Mouse (Mus musculus) stomach, postnatal 0 days (tissue): ENCODE data around the gene Gm17334.

Experiments
- CTCF ChIP-seq: IDR thresholded peaks from 2 replicates; pipeline ENCODE4 v1.5.1; 2016; ENCODE audit warnings: antibody characterized with exemption, low read depth, mild to moderate bottlenecking, moderate library complexity
- EP300 ChIP-seq: optimal IDR thresholded peaks from 2 replicates; pipeline ENCODE3; 2016; ENCODE audit warnings: antibody characterized with exemption

- TF ChIP-seq CTCF (no peak), EP300 (no peak)
Observed at GRCm38 (mm10) chr11:53820516-53821170, 47.7 kb upstream of the Gm17334 start.
